Mouse (Mus musculus) layer of hippocampus, postnatal 25 days (tissue): ENCODE results near the gene Trpm3. TPM values are rescaled to one million over a fixed set of nuclear protein-coding genes. Genes with fewer than 3 reads are reported as not detected.

ENCODE experiments used
- DNase-seq, 2 experiments: peaks; one replicate each; pipeline ENCODE4 v3.0.0; 2022; ENCODE audit warnings: mixed read lengths in 2 of 2, low spot score in 1 of 2; ENCODE audit errors: extremely low spot score in 1 of 2
- total RNA-seq, 2 experiments: library from RNA; stranded (reverse); gene quantifications; 2 replicates each; pipeline ENCODE4 v1.2.3; 2021

Trpm3 gene
- total RNA-seq, 2 experiments from 2014 or later, result 46.2 to 55.0 TPM

- DNase-seq, result no peak
These were observed 330.8 kb downstream of the Trpm3 start for GRCm38 (mm10) chr19:22469608-22470007.

- DNase-seq, result no peak
These were observed 334.3 kb downstream of the Trpm3 start for GRCm38 (mm10) chr19:22473030-22473712.

DNA sequence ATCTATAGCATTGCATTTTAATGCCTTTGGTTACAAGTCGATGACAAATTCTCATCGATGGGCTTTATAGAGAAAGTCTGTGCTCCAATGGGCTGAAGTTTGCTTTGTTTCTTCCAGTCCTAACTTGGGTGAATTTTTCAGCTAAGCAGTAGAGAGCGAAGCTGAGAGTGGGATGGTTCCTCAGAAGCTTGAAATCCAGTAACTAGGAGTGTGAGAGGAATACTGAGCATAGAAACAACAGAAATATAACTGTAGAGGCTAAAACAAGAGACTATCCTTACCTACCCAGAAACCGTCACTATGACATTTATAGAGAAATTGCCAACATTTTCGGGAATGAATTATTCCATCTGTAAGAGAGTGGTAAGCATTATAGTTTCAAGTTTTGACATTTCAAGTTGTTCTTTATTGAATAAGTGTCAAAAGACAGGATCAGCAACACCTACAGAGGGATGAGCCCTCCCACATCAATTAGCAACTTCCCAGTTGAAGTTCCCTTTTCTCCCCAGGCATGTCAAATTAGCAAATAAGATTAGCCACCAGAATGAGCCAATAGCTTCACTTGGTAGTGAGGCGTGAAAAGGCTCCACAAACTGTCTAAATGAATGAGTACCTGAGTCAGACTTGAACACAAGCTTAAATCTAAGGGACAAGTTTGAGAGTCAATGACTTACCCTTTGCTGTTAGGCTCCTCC, 339.6 kb downstream of the Trpm3 start:
- DNase-seq, result no peak

- DNase-seq, result no peak
These were observed 364.6 kb downstream of the Trpm3 start for GRCm38 (mm10) chr19:22503469-22503868.

GRCm38 (mm10) chr19:22518508-22518907, 379.7 kb downstream of the Trpm3 start:
- no peak for DNase-seq

DNA sequence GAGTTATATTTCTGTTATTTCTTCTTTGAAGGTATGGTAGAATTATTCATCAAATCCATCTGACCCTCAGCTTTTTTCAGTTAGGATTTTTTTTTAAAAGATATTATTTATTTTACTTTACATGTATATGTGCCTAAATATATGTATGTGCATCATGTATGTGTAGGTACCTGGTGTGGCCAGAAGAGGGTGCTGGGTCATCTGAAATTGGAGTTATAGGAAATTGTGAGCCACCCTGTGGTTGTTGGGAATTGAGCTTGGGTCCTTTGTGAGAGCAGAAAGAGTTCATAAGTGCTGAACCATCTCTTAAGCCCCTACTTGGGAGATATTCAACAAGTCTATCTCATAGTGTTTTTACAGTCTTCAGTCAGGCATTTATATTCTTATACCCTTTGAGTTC, 389.1 kb downstream of the Trpm3 start:
- DNase-seq, result no peak

- DNase-seq, result no peak
These were observed 404.3 kb downstream of the Trpm3 start for GRCm38 (mm10) chr19:22542990-22543709.

DNA sequence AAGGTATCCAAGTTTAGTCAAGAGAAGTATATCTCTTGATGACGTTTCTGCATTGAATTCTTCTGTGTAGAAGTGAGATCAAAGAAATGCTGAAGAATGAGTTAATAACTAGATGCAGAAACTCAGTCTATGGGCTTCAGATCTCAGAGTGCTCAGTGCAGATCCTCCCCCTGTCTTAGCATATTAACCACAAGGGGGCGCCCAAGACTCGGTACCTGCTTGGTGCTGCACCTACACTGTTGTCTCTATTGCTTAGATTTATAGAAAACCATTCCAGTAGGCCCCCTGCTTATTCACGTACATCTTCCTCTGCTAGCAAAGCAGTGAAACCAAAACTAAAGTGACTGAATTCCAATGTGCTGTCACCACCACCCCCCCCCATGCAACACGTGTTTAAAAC, 413.3 kb downstream of the Trpm3 start:
- DNase-seq, result peak; percentile 35 to 74

DNA sequence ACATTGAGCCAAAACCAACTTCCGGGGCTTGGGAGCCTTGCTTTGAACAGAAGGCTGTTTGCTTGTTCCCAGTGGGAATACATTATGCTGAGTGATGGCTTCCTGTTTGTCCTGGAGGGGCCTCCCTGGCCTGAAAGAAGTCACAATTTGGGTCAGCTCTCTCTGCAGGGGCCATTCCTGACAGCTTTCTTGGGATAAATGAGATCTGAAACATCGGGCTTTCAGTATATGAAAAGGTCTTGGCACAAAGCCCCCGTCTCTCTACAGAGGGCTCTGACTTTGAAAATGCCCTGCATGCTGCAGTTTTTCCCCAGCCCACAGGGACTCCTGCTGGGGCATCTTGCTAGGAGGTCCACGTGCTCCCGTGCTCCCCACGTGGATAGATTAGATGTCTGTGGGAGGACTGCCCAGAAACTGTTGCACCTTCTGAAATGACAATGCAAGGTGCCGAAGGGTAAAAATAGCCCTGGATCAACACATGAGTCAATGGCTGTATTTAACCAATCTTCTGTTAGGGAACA, 415.6 kb downstream of the Trpm3 start:
- DNase-seq, result peak; percentile 14 to 25

DNA sequence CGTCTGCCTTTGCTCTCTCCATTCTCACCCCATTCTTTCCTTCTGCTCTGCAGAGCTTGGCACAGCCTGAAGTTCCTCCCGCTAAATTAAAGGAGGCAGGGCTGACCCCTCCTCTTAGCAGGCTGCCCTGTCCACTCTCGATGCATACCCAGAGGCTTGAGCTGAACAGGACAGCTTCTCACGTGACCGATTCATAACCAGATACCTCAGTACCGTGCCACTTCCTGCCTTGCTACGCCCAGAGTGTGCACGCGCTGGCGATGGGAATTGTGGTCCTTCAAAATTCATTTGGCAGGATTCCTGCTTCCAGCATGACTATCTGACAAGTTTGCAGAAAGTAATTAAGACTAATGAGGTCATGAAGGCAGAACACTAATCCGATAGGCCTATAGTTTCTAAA, 433.6 kb downstream of the Trpm3 start:
- no peak for DNase-seq

DNA sequence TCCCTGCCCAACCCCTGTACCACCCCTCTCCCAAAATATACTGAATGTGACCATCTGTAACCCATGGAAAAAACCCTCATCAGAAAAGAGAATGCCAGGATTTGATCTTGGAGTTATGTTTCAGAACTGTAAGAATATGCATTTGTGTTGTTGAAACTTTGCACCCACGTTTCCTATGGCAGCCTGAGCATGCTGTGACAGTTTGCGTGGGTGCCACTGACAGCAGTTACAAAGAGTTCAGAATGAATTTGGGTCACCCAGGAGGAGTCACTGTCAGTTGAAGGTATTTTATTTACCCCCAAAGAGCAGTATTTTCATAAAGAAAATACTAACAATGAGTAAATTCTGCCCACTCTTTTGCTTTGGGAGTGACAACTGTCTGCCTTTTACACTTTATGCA, 434.0 kb downstream of the Trpm3 start:
- no peak for DNase-seq

- DNase-seq, result no peak
These were observed 443.4 kb downstream of the Trpm3 start for GRCm38 (mm10) chr19:22582120-22582745.

GRCm38 (mm10) chr19:22594492-22594891, 455.6 kb downstream of the Trpm3 start:
- no peak for DNase-seq

DNA sequence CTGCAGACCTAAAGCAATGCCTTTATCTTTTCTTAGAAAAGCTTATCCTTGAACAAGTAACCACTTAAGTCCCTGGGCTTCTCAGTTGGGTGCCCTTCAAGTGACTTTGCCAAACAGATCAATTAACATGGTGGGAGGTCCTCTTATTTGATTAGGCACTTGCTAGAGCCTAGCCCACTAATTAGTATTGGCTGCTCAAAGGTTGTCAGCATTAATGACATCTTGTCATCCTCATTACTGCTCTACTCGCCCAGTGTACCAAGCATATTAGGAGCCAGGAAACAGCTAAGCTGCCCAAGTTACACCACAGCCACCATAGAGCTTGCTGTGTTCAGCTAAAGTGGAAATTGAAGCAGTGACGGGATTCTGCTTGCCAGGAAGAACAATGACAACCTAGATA, 456.4 kb downstream of the Trpm3 start:
- DNase-seq, result no peak

DNA sequence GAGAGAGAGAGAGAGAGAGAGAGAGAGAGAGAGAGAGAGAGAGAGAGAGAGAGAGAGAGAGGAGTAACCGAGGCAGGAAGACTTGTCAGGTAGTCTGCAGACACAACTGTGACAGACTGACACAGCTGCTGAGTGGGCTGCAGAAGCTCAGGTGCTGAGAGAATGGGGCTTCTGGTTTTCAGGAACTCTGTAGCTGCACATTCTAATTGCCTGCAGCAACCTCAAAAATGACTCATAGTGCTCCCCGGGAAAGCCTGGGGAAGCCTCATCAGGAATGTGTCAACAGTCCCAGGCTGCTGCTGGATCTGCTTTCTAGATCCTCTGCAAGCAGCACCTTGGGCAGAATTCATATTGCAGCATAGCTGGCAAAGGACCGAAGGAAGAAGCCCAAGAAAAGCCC, 457.9 kb downstream of the Trpm3 start:
- DNase-seq, result no peak

DNA sequence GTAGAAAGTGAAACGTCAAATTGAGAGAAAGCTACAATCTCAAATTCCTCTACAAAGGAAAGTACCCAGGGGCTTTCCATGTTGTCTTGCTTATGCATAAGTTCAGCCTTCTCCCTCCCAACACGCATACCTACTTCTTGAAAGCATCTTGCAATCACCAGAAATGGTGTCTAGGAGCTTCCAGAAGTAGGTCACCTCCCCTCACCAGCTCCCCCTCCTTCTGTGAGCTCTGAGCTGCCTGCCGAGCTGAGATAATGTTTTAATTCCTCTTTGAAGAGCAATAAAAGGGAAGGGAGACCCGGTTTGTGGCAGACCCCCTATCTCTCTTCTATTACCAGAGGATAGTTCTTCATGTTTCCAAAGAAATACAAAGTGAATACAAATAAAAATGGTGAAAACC, 465.5 kb downstream of the Trpm3 start:
- DNase-seq, result no peak

GRCm38 (mm10) chr19:22607985-22608684, 469.3 kb downstream of the Trpm3 start:
- DNase-seq, result no peak

DNA sequence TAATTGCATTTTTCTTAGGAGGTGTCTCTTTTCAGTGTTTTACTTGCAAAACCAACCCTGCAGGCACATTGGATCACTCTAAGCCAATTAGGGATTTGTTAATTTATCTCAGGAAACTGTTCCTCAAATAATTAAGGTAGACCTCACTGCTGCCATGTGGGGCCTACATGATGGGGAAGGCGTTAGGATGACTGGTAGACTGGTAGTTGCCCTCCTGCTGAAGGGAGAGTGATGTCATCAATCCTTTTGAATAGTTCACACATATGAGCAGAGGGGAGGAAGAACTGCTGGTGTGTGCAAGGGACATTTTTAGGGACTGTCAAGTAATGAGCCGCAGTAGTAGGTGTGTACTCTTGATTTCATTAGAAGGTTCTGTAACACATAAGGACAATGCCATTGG, 472.8 kb downstream of the Trpm3 start:
- no peak for DNase-seq

DNA sequence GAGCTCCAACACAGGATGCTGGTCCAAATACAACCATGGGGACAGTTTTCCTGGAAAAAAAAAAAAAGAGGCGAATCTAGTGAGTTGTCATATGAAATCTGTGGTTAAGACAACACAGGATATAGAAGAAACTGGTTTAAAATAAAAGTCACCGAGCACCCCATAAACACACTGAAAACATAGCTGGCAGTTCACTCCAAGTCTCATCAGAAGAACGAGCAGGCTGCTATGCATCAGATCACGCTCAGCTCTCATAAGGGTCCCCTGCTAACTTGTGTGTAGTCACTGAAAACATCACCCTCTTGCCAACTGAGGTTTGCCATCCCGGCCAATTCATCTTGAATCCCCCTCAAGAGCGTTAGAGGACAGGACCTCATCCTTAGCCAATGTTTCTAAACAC, 476.5 kb downstream of the Trpm3 start:
- no peak for DNase-seq

GRCm38 (mm10) chr19:22624801-22625513, 486.1 kb downstream of the Trpm3 start:
- DNase-seq, result no peak
